Mouse (Mus musculus) G1E (cell line): ENCODE data around the gene Zfp362.

ENCODE experiments used
- CTCF ChIP-seq: IDR thresholded peaks from 2 replicates; pipeline ENCODE4 v1.5.1; 2012; ENCODE audit warnings: low read depth, low read length, inconsistent platforms, mixed read lengths
- GATA1 ChIP-seq: IDR thresholded peaks from 2 replicates; pipeline ENCODE4 v1.6.1; 2012; ENCODE audit warnings: borderline replicate concordance, low read length, inconsistent platforms, mixed read lengths
- TAL1 ChIP-seq: conservative IDR thresholded peaks from 2 replicates; pipeline ENCODE4 v1.6.1; 2012; ENCODE audit warnings: low read depth, low read length, inconsistent platforms, mixed read lengths

DNA sequence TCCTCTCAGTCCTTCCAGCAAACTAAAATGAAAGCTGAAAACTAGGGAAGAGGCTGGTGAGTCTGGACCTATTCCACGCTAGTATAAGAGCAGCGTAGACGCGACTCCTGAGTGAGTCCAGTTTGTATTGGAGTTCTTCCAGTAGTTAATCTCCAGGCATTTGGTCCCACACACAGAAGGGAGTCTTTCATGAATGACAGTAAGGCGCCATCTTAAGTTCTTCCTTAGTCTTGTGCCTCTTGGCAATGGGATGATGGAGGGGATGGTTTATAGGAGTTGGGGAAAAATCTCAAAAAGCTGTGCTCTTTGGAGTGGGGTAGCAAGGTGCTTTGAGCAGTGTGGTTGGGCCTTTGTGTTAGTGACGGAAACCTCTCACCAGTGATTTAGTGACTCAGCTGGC, 75.6 kb downstream of the Zfp362 start:
- TF ChIP-seq TAL1 (no peak), CTCF (no peak), GATA1 (no peak)
